Mouse (Mus musculus) embryonic facial prominence, embryonic 13.5 days (tissue): ENCODE measurements at regions not wholly inside any gene's neighbourhood (a gene's known extent, or its start where the extent isn't known, plus 50 kb on each side); places are given as distances from the start of the nearest gene placed in this dataset. TPM values are rescaled to one million over a fixed set of nuclear protein-coding genes. Genes with fewer than 3 reads are reported as not detected.

Experiments
- microRNA-seq: library from miRNA; unstranded; fragments of <30 nt; microRNA quantifications from one replicate; pipeline ENCODE4, GENCODE M21; 2016

Small RNA genes in the stretch of these regions (microRNA-seq; reads per million reads assigned to microRNA genes)
- not detected for gene Mir6351
